Mouse (Mus musculus) kidney, adult 2 months (tissue): Measurements from ENCODE around the gene Cyp27a1. TPM values are rescaled to one million over a fixed set of nuclear protein-coding genes. Genes with fewer than 3 reads are reported as not detected.

ENCODE experiments used
- DNase-seq: peaks from one replicate; pipeline ENCODE4 v3.0.0; 2021
- H3K27ac ChIP-seq: fragments of 200-500 bp; 2 replicates; pipeline ENCODE4 v1.5.1; 2012; ENCODE audit warnings: low read depth, low read length, control low read depth, inconsistent platforms; ENCODE audit not compliant: insufficient read depth
- H3K27me3 ChIP-seq: fragments of 200-500 bp; replicated peaks from 2 replicates; pipeline ENCODE4 v1.6.1; 2012; ENCODE audit warnings: mild to moderate bottlenecking, moderate library complexity, low read length, inconsistent platforms; ENCODE audit not compliant: control insufficient read depth, insufficient read depth
- H3K36me3 ChIP-seq: fragments of 200-500 bp; 2 replicates; pipeline ENCODE4 v1.6.1; 2012; ENCODE audit warnings: mild to moderate bottlenecking, moderate library complexity, low read length, inconsistent platforms; ENCODE audit not compliant: control insufficient read depth, insufficient read depth
- H3K4me1 ChIP-seq: fragments of 200-500 bp; 2 replicates; pipeline ENCODE4 v1.6.1; 2011; ENCODE audit warnings: low read length; ENCODE audit not compliant: control insufficient read depth, insufficient read depth
- H3K4me3 ChIP-seq: fragments of 200-500 bp; 2 replicates; pipeline ENCODE4 v1.5.1; 2011; ENCODE audit warnings: mild to moderate bottlenecking, low read depth, low read length, control low read depth; ENCODE audit not compliant: insufficient read depth
- CTCF ChIP-seq: fragments of 200-500 bp; conservative IDR thresholded peaks from 2 replicates; pipeline ENCODE4 v1.5.1; 2011; ENCODE audit warnings: low read depth, mild to moderate bottlenecking, control low read depth, low read length, moderate library complexity, mixed read lengths; ENCODE audit not compliant: insufficient read depth, insufficient read length
- POLR2A ChIP-seq: fragments of 200-500 bp; IDR thresholded peaks from one replicate; pipeline ENCODE4 v1.6.1; 2011; ENCODE audit warnings: low read depth, low read length, control low read depth
- WGBS: fragments of 180-500 bp; shearing (Covaris S2); methylation state at CpG from one replicate; pipeline ENCODE4 v1.1.7; 2018; 5-methylcytosine and 5-hydroxymethylcytosine counted together
- polyA plus RNA-seq: library from polyadenylated mRNA; depleted of rRNA; stranded (reverse); fragments of >200 nt; gene quantifications from 2 replicates; pipeline ENCODE4 v1.2.3, GENCODE M21; 2012; rRNA removed

Cyp27a1 gene
- 31.7 and 34.6 TPM in 2 replicates for polyA plus RNA-seq

GRCm38 (mm10) chr1:74713099-74713858, at the start of gene Cyp27a1:
Gene Cyp27a1 (plus strand): TSS chr1:74713574.
- peaks cover 4% of the 10 kb centered on the region for H3K4me1 ChIP-seq
- TF ChIP-seq CTCF = peak; percentile 28; the same call in 1 of the 2 replicates
- peak; percentile 45 for TF ChIP-seq POLR2A
- 3% methylated on average over 35 of the region's 35 CpGs for WGBS
- H3K36me3 ChIP-seq = no peaks in the 10 kb centered on the region
- peak within 1 kb of the TSS; percentile 73 for H3K4me3 ChIP-seq
- H3K27me3 ChIP-seq = no peaks in the 10 kb centered on the region
- peak within 1 kb of the TSS; percentile 76 for H3K27ac ChIP-seq
- peak; percentile 89 for DNase-seq

GRCm38 (mm10) chr1:74665153-74665552, 48.2 kb upstream of the Cyp27a1 start:
- Histone ChIP-seq H3K4me3 (no peak overlapping the region), H3K4me1 (peaks cover 35% of the 10 kb centered on the region), H3K36me3 (no peaks in the 10 kb centered on the region), H3K27ac (peak overlapping the region; percentile 82), H3K27me3 (no peaks in the 10 kb centered on the region)
- peak; percentile 59 for DNase-seq
- 43% methylated on average over 6 of the region's 6 CpGs for WGBS
- no peak for TF ChIP-seq POLR2A
- TF ChIP-seq CTCF = no peak

GRCm38 (mm10) chr1:74668371-74668770, 45.0 kb upstream of the Cyp27a1 start:
- WGBS = 52% methylated on average over 3 of the region's 3 CpGs
- DNase-seq = peak; percentile 42
- Histone ChIP-seq H3K27me3 (no peaks in the 10 kb centered on the region), H3K4me3 (no peak overlapping the region), H3K27ac (no peak overlapping the region; the same call in 1 of the 2 replicates), H3K36me3 (no peaks in the 10 kb centered on the region), H3K4me1 (peaks cover 32% of the 10 kb centered on the region)
- TF ChIP-seq POLR2A = no peak
- no peak for TF ChIP-seq CTCF

- Histone ChIP-seq H3K4me1 (peaks cover 9% of the 10 kb centered on the region; the same call in 1 of the 2 replicates), H3K36me3 (no peaks in the 10 kb centered on the region), H3K4me3 (no peak overlapping the region), H3K27ac (no peak overlapping the region), H3K27me3 (no peaks in the 10 kb centered on the region)
- 47% methylated on average over 7 of the region's 7 CpGs for WGBS
- TF ChIP-seq CTCF (no peak), POLR2A (no peak)
- peak; percentile 65 for DNase-seq
Observed at GRCm38 (mm10) chr1:74672731-74673130, 40.6 kb upstream of the Cyp27a1 start.

GRCm38 (mm10) chr1:74676863-74677262, 36.5 kb upstream of the Cyp27a1 start:
- Histone ChIP-seq H3K27ac (no peak overlapping the region), H3K36me3 (no peaks in the 10 kb centered on the region), H3K4me1 (peaks cover 6% of the 10 kb centered on the region; the same call in 1 of the 2 replicates), H3K4me3 (no peak overlapping the region), H3K27me3 (no peaks in the 10 kb centered on the region)
- DNase-seq = no peak
- TF ChIP-seq POLR2A = no peak
- no peak for TF ChIP-seq CTCF
- WGBS = 98% methylated on average over 3 of the region's 3 CpGs

GRCm38 (mm10) chr1:74677843-74678242, 35.5 kb upstream of the Cyp27a1 start:
- TF ChIP-seq CTCF = no peak
- TF ChIP-seq POLR2A = no peak
- Histone ChIP-seq H3K4me1 (no peaks in the 10 kb centered on the region), H3K36me3 (peaks cover 1% of the 10 kb centered on the region; the same call in 1 of the 2 replicates), H3K4me3 (no peak overlapping the region), H3K27me3 (no peaks in the 10 kb centered on the region), H3K27ac (no peak overlapping the region)
- no peak for DNase-seq
- 78% methylated on average over 1 of the region's 1 CpGs for WGBS

- Histone ChIP-seq H3K4me3 (no peak overlapping the region), H3K4me1 (no peaks in the 10 kb centered on the region), H3K27me3 (no peaks in the 10 kb centered on the region), H3K27ac (no peak overlapping the region), H3K36me3 (peaks cover 26% of the 10 kb centered on the region)
- no peak for DNase-seq
- WGBS = 92% methylated on average over 7 of the region's 7 CpGs
- TF ChIP-seq CTCF (no peak), POLR2A (no peak)
Observed at GRCm38 (mm10) chr1:74687131-74687530, 26.2 kb upstream of the Cyp27a1 start.
